Mouse (Mus musculus): ENCODE results near the gene Mrvi1.
A peak's percentile ranks its signal among the peaks of the same experiment; 100 is the strongest.

Gene Mrvi1

GRCm38 (mm10) chr7:110893943-110894610 lies 88.2 kb downstream of the Mrvi1 start:
- no peak for DNase-seq (ENCODE audit: low spot score in 2 of 2)

- peak in 1 of 2 experiments; percentile 5 for DNase-seq (ENCODE audit: low spot score in 2 of 2)
Observed at GRCm38 (mm10) chr7:110891501-110891986, 90.7 kb downstream of the Mrvi1 start.

GRCm38 (mm10) chr7:110881746-110882333 lies 100.4 kb downstream of the Mrvi1 start:
- no peak for DNase-seq (ENCODE audit: low spot score in 2 of 2)

- no peak for DNase-seq (ENCODE audit: low spot score in 2 of 2)
Observed at GRCm38 (mm10) chr7:110878028-110878427, 104.2 kb downstream of the Mrvi1 start.

DNA sequence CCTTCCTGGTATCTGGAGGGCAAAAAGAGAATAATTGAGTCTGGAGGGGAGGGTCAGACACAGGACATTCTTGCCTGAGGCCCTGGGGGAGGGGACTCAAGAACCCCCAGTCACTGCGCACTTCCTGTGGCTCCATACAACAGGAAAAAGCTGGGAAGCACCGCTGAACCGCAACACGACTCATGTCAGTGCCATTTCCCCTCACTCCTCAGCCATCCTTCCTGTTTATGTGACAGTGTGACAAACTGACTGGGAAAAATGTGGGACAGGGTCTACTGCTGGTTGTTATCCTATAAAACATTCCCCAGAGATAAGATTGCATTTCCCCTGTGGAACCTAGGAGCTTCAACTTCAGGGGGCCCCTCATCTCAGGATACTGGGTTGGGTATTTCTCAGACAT lies 105.3 kb downstream of the Mrvi1 start:
- DNase-seq (ENCODE audit: low spot score in 2 of 2): no peak

DNA sequence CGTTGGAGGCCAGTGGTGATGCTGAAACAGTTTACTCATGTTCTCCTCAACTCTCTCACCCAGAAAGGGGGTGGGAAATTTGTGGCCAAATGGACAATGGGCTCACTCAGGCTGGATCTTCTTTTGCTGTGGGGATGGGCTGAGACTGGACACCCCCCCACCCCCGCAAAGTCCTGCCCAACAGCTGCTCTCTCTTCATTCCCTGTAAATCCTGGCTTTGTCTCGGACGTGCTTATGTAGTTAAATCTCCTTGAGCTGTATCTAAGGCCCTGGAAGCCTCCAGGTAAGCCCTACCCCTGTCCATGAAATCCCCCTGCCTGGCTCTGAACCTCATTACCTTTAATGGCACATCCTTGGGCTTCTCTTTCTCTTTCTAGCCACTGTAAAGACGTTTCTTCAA lies 113.5 kb downstream of the Mrvi1 start:
- DNase-seq (ENCODE audit: low spot score in 2 of 2): no peak

GRCm38 (mm10) chr7:110867116-110867515 lies 115.1 kb downstream of the Mrvi1 start:
- DNase-seq (ENCODE audit: low spot score in 2 of 2): no peak

GRCm38 (mm10) chr7:110866021-110866420 lies 116.2 kb downstream of the Mrvi1 start:
- DNase-seq (ENCODE audit: low spot score in 2 of 2): no peak

GRCm38 (mm10) chr7:110865570-110865969 lies 116.7 kb downstream of the Mrvi1 start:
- no peak for DNase-seq (ENCODE audit: low spot score in 2 of 2)

DNA sequence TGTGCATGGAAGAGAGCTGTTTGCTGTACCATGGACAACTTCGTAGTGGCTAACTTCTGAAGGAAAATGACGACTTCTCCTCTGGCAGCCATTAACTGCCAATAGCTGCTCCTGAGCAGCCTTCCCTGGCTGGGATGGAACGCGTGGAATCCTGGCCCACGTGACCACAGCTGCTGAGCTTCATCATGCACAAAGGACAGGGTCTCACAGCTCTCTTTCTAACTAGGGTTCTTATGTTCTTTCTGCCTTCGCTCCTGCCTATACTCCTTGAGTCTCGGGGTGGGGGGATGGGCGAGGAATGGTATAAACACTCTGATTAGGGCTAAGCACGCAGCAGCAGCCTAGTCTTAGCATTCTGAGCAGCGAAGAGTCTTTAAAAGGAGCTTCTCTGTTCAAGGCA lies 117.2 kb downstream of the Mrvi1 start:
- no peak for DNase-seq (ENCODE audit: low spot score in 2 of 2)

- DNase-seq (ENCODE audit: low spot score in 2 of 2): no peak
Observed at GRCm38 (mm10) chr7:110862751-110863289, 119.4 kb downstream of the Mrvi1 start, which contains the start of gene Lyve1. Gene Lyve1 (minus strand): TSS chr7:110863239.

- DNase-seq (ENCODE audit: low spot score in 2 of 2): no peak
Observed at GRCm38 (mm10) chr7:110860129-110860528, 122.1 kb downstream of the Mrvi1 start.

DNA sequence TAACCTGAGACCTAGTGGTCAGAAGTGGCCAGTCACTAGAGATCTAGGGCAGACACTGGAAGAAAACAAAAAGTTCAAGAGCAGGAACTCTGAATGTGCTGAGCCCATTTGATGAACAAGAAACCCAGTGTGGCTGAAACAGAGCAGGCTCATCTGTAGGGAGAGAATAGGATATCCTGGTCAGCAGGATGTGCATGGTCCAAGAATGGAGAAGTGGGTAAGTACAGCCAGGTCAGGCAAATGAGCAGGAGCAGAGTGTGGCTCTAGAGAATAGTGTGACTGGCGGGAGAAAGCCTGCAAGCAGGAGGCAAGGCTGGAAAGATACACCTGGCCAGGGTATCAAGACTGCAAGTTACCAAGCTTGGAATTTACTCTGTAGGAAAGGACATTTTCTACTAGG lies 126.7 kb downstream of the Mrvi1 start:
- no peak for DNase-seq (ENCODE audit: low spot score in 2 of 2)

- DNase-seq (ENCODE audit: low spot score in 2 of 2): peak in 1 of 2 experiments; percentile 19
Observed at GRCm38 (mm10) chr7:110854927-110855546, 127.2 kb downstream of the Mrvi1 start.

DNA sequence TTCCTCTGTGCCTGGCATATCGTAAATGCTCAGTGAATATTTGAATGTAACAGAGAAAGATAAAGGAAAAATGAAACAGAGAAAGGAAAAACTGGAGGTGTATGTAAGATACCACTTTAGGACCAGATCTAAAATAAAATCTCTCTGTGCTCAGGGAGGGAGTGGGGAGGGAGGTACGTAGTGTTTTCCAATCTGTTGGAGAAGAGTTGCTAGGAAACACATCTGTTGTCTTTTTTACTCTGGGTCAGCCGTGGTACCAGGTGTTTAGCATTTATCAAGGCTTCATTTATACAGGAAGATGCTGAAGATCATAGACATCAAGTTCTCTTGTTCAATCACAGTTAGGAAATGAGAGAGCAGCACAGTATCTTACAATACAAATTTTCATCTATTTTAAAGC lies 127.7 kb downstream of the Mrvi1 start:
- DNase-seq (ENCODE audit: low spot score in 2 of 2): peak in 1 of 2 experiments; percentile 60

GRCm38 (mm10) chr7:110853611-110854010 lies 128.7 kb downstream of the Mrvi1 start:
- peak in 1 of 2 experiments; percentile 13 for DNase-seq (ENCODE audit: low spot score in 2 of 2)

DNA sequence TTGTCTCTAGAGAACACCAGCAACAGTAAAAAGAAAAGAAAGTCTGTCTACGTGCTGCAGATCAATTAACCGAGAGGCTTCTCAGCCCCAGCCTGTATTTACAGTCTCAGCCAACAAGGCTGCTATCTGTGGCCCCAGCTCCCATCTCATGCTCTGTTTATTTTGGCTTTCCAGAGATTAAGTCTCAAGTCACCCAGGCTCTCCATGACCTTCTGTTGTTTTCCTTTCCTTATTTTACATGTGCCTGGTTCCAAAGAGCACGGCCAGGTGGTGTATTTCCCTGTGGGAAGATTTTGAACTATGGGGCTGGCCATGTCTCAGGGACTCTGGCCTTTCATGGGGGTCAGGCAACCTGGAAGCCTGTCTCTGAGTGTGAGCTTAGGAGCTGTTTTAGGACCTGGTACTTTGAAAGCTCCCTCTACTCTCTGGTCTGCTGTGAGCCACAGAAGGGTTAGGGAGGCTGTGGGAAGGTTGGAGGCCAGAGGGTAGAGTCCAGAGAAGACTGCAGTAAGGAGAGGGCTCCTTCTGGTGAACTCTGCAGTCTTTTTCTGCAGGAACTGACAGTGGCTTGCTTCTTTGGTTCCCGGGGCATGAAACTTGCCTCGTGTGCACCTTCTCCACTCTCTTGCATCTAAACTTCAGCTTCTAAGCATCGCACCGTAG lies 130.6 kb downstream of the Mrvi1 start:
- no peak for DNase-seq (ENCODE audit: low spot score in 2 of 2)

- DNase-seq (ENCODE audit: low spot score in 2 of 2): no peak
Observed at GRCm38 (mm10) chr7:110848371-110848770, 133.9 kb downstream of the Mrvi1 start.

- no peak for DNase-seq (ENCODE audit: low spot score in 2 of 2)
Observed at GRCm38 (mm10) chr7:110847321-110847720, 134.9 kb downstream of the Mrvi1 start.

- DNase-seq (ENCODE audit: low spot score in 2 of 2): peak; percentile 91 to 95
Observed at GRCm38 (mm10) chr7:110843916-110844874, 138.1 kb downstream of the Mrvi1 start, which contains the start of gene Rnf141. Gene Rnf141 (minus strand): TSS chr7:110844457.

DNA sequence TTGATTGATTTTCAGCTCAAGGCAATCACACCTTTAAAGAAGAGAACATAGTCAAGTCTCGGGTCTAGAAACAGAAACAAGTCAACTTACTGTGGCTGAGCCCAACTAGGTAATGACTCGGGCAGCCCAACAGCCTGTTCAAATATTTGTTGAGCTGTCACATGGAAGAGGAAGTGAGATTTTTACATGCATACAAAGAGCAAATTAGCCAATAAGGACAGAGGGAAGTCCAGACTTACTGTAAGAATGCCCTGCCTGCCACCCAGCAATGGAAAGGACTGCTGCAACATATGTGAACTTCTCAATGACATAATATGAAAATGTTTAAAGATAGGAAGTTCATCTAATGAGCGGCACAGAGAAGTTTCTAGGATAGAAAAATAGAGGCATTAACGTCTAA lies 141.9 kb downstream of the Mrvi1 start:
- no peak for DNase-seq (ENCODE audit: low spot score in 2 of 2)

Measured in frontal cortex, postnatal 36 days (tissue).